In genomic region chr12:8536221-8536965, GRCm38 (mm10) we compare ENCODE assay signal across 22 mouse cellular contexts. TPM values are rescaled to one million over a fixed set of nuclear protein-coding genes. Genes with fewer than 3 reads are reported as not detected.
DNase-seq lines count a peak whose midpoint lies in the region; ATAC-seq and TF ChIP-seq lines count a peak whose summit lies in the region.
"Had no signal": no experiment of that assay in that cellular context is flagged by ENCODE, and none has a peak within 500 bp of the region (broad histone marks: within the 10 kb centered on the region; RNA-seq: fewer than 3 reads in every experiment).

No protein-coding gene starts in this region.

- ATAC-seq in heart, postnatal 0 days (ENCODE audit: insufficient read depth, low read depth), result 0 out of 2 replicates have a peak, but pooled peaks have one; percentile 56
- ATAC-seq in kidney, embryonic 14.5 days (ENCODE audit: low FRiP score, low TSS enrichment), result no peak
- ATAC-seq: forebrain, embryonic 15.5 days; liver, postnatal 0 days; midbrain, embryonic 15.5 days had no signal

- H3K9me3 ChIP-seq in heart, postnatal 0 days (replicated peaks; ENCODE audit: control insufficient read depth, low read length), result no peaks in the 10 kb centered on the region
- H3K9me3 ChIP-seq in heart, embryonic 10.5 days, result no peaks in the 10 kb centered on the region
- H3K9me3 ChIP-seq in kidney, embryonic 14.5 days (ENCODE audit: control insufficient read depth, low read length), result no peaks in the 10 kb centered on the region
- H3K9me3 ChIP-seq: embryonic facial prominence, embryonic 13.5 days; forebrain, embryonic 15.5 days; limb, embryonic 10.5 days; midbrain, embryonic 15.5 days; stomach, embryonic 15.5 days had no signal

- no peaks in the 10 kb centered on the region for H3K27me3 ChIP-seq in heart, postnatal 0 days (ENCODE audit: control insufficient read depth, insufficient read depth, low read length)
- no peaks in the 10 kb centered on the region for H3K27me3 ChIP-seq in heart, embryonic 10.5 days (ENCODE audit: insufficient read depth, poor library complexity, severe bottlenecking)
- no peaks in the 10 kb centered on the region for H3K27me3 ChIP-seq in kidney, embryonic 14.5 days (ENCODE audit: control insufficient read depth, insufficient read depth, low read length)
- H3K27me3 ChIP-seq: embryonic facial prominence, embryonic 13.5 days; forebrain, embryonic 15.5 days; midbrain, embryonic 15.5 days; stomach, embryonic 15.5 days had no signal

- no peak overlapping the region for H3K9ac ChIP-seq in heart, postnatal 0 days (replicated peaks; ENCODE audit: low read depth, low read length)
- no peak overlapping the region for H3K9ac ChIP-seq in kidney, embryonic 14.5 days (ENCODE audit: low read depth, low read length)
- H3K9ac ChIP-seq: embryonic facial prominence, embryonic 13.5 days; forebrain, embryonic 15.5 days; liver, postnatal 0 days; midbrain, embryonic 15.5 days; stomach, embryonic 15.5 days had no signal

- TF ChIP-seq EP300 in heart, postnatal 0 days (IDR thresholded peaks at IDR 0.05; ENCODE audit: low read depth), result no peak

- H3K4me3 ChIP-seq in heart, postnatal 0 days (ENCODE audit: low read depth, low read length), result no peak overlapping the region
- H3K4me3 ChIP-seq in heart, embryonic 10.5 days, result no peak overlapping the region
- no peak overlapping the region for H3K4me3 ChIP-seq in kidney, embryonic 14.5 days (ENCODE audit: low read length)
- H3K4me3 ChIP-seq: embryonic facial prominence, embryonic 13.5 days; forebrain, embryonic 15.5 days; left cerebral cortex, adult 2 months; limb, embryonic 10.5 days; megakaryocyte, embryonic 14.5 days; midbrain, embryonic 15.5 days; stomach, embryonic 15.5 days had no signal

- 41% methylated on average over 9 of the region's 9 CpGs for WGBS in heart, postnatal 0 days
- WGBS in heart, embryonic 10.5 days, result 72% methylated on average over 9 of the region's 9 CpGs
- WGBS in kidney, embryonic 14.5 days, result 67% methylated on average over 9 of the region's 9 CpGs

- H3K36me3 ChIP-seq in heart, postnatal 0 days (replicated peaks; ENCODE audit: control insufficient read depth, insufficient read depth, low read length), result no peaks in the 10 kb centered on the region
- H3K36me3 ChIP-seq in heart, embryonic 10.5 days, result no peaks in the 10 kb centered on the region
- H3K36me3 ChIP-seq in kidney, embryonic 14.5 days (ENCODE audit: control insufficient read depth, insufficient read depth, low read length), result no peaks in the 10 kb centered on the region
- H3K36me3 ChIP-seq: embryonic facial prominence, embryonic 13.5 days; forebrain, embryonic 15.5 days; limb, embryonic 10.5 days; midbrain, embryonic 15.5 days; stomach, embryonic 15.5 days had no signal

- no peak overlapping the region for H3K4me2 ChIP-seq in heart, postnatal 0 days (ENCODE audit: low read depth, low read length)
- H3K4me2 ChIP-seq in kidney, embryonic 14.5 days (replicated peaks; ENCODE audit: low read depth, low read length), result no peak overlapping the region
- H3K4me2 ChIP-seq: embryonic facial prominence, embryonic 13.5 days; forebrain, embryonic 15.5 days; midbrain, embryonic 15.5 days; stomach, embryonic 15.5 days had no signal

- peaks cover 7% of the 10 kb centered on the region for H3K4me1 ChIP-seq in heart, postnatal 0 days (ENCODE audit: control insufficient read depth, insufficient read depth)
- H3K4me1 ChIP-seq in heart, embryonic 10.5 days, result no peaks in the 10 kb centered on the region
- no peaks in the 10 kb centered on the region for H3K4me1 ChIP-seq in kidney, embryonic 14.5 days (ENCODE audit: control insufficient read depth, insufficient read depth, low read length)
- H3K4me1 ChIP-seq: embryonic facial prominence, embryonic 13.5 days; forebrain, embryonic 15.5 days; limb, embryonic 10.5 days; midbrain, embryonic 15.5 days; stomach, embryonic 15.5 days had no signal

- no peak for DNase-seq in heart, postnatal 0 days (ENCODE audit: low spot score)
- DNase-seq in heart, embryonic 10.5 days (ENCODE audit: low spot score), result no peak
- DNase-seq in kidney, adult 18-20 months, result peak; percentile 14
- DNase-seq in kidney, adult 9 months, result peak; percentile 49
- DNase-seq in embryo, embryonic 10.5 days (ENCODE audit: low spot score), result no peak
- DNase-seq in urinary bladder, adult 18-20 months (ENCODE audit: low spot score in 2 of 2), result no peak
- DNase-seq: cerebellum, adult 9-11 months; layer of hippocampus, adult 9-11 months; liver, postnatal 0 days; lung, postnatal 14 days; right cerebral cortex, postnatal 25 days; thymus, adult 18-20 months; thymus, postnatal 4 days had no signal

- H3K27ac ChIP-seq in heart, postnatal 0 days (ENCODE audit: low read depth), result 0 out of 2 replicates have a peak overlapping the region, but pooled peaks have one; percentile 17
- no peak overlapping the region for H3K27ac ChIP-seq in heart, embryonic 10.5 days
- no peak overlapping the region for H3K27ac ChIP-seq in kidney, embryonic 14.5 days (ENCODE audit: low read depth, low read length)
- H3K27ac ChIP-seq: embryonic facial prominence, embryonic 13.5 days; forebrain, embryonic 15.5 days; kidney, postnatal 0 days; left cerebral cortex, adult 2 months; limb, embryonic 10.5 days; midbrain, embryonic 15.5 days; stomach, embryonic 15.5 days had no signal

- no peak for TF ChIP-seq CTCF in heart, postnatal 0 days (IDR thresholded peaks at IDR 0.05; ENCODE audit: low read depth)

RNA-seq across cellular contexts. Expression of gene Rhob, which starts 36.6 kb away (rescaled TPM):
- total RNA-seq in heart, postnatal 0 days (2014; rRNA removed; ENCODE audit: low replicate concordance), result 202 and 228 TPM in 2 replicates
- 31.4 and 34.2 TPM in 2 replicates for polyA plus RNA-seq in heart, postnatal 0 days (2015; fragmentation: Nextera tagmentation; extraction: Ambion mirVana)
- polyA plus RNA-seq in heart, embryonic 10.5 days (2016; fragmentation: Nextera tagmentation; extraction: Ambion mirVana), result 33.7 and 42.1 TPM in 2 replicates
- 38.3 and 43.6 TPM in 2 replicates for polyA plus RNA-seq in kidney, embryonic 14.5 days (2014; fragmentation: Nextera tagmentation; extraction: Ambion mirVana)

Comparison
In these comparisons a context has a peak if more than half of its experiments do, and no peak if none do; other contexts are left out.
1. DNase-seq: peak in kidney, adult 18-20 months (single experiment) and kidney, adult 9 months (single experiment); none in heart, postnatal 0 days (single experiment), heart, embryonic 10.5 days (single experiment), embryo, embryonic 10.5 days (single experiment) and urinary bladder, adult 18-20 months (0 of 2).